Mouse (Mus musculus): ENCODE measurements around the gene Tarbp2. TPM values are rescaled to one million over a fixed set of nuclear protein-coding genes. Genes with fewer than 3 reads are reported as not detected.

Gene Tarbp2
- polyA plus RNA-seq, 1 experiment from 2014 or later = 77.8 TPM

DNA sequence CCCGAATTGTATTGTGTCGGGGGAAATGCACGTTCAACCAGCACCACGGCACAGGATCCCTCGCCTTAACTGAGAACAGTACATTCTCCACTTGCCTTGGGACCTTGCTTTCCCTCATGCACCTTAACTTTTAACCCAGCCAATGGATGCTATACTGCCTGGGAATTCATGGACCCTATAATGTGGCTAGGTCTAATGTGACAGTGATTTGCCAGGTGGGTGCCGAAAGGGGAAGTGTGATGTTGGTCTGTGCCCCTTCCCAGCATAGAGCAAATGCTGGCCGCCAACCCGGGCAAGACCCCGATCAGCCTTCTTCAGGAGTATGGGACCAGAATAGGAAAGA lies 838 bp downstream of the Tarbp2 start:
- ATAC-seq (ENCODE audit: low FRiP score) = no peak
- Histone ChIP-seq H3K36me3 (replicated peaks; ENCODE audit: control insufficient read depth, insufficient read depth) (peaks cover 24% of the 10 kb centered on the region), H3K27ac (peak overlapping the region; percentile 97), H3K27me3 (ENCODE audit: control insufficient read depth, insufficient read depth, low read length) (no peaks in the 10 kb centered on the region), H3K4me2 (replicated peaks) (peak overlapping the region; percentile 69), H3K4me1 (replicated peaks; ENCODE audit: control insufficient read depth, insufficient read depth, low read length) (peaks cover 26% of the 10 kb centered on the region), H3K9me3 (ENCODE audit: control insufficient read depth, low read length) (no peaks in the 10 kb centered on the region), H3K9ac (peak overlapping the region; percentile 90), H3K4me3 (replicated peaks; ENCODE audit: low read length) (peak overlapping the region; percentile 72)
- DNase-seq (ENCODE audit: low spot score) = no peak
- WGBS = 20% methylated on average over 9 of the region's 9 CpGs

DNA sequence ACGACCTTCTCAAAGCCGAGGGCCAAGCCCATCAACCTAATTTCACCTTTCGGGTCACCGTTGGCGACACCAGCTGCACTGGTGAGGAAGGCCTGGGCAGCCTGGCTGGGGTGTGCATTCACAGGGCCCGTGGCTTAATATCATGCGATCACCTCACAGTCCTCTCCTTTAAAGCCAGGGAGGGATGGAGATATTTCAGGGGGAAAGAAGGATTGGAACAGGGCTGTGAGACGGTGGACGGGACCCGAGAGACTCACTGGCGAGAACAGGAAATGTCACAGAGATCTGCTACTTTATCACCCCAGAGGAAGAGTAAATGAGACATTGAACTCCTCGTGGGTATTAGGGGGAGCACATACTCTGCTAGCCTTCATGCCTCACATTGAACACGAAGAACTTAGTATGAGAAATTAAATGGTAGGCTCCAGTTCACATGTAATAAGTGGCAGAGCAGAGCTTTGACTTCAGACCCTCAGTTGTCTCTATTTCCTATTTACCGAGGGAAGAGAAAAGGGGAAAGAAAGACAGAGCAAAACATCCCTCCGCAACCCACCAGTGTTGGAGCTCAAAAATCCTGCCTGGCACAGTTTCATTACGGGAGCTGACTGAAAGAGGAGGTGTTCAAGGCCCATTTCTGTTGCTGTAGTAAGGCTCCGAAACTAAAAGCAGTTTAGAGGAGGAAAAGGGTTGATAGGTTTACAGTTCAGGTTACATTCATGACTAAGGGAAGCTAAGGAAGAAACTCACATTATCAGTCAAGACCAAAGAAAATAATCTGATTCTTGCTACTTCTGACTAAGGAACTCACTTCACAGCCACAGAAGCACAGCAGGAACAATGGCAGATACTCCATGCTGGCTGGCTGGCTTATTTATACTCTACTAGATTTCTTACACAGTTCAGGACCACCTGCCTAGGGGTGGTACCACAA lies 1.5 kb downstream of the Tarbp2 start:
- WGBS = 73% methylated on average over 17 of the region's 17 CpGs

DNA sequence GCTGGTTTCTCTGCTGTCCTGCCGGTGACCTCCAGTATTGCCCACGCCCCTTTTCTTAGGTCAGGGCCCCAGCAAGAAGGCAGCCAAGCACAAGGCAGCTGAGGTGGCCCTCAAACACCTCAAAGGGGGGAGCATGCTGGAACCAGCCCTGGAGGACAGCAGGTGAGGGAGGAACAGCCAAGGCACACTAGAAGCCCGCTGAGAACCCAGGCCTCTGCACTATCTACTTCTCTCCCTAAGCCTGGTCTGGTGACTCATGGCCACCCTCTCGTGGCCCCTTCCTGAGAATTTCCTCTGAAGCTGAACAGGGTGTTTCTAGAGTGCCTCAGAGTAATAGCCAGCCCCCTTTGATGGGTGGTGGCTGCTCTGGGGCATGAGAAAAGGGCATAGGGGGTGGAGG lies 2.4 kb downstream of the Tarbp2 start:
- DNase-seq (ENCODE audit: low spot score) (no peak), ATAC-seq (ENCODE audit: low FRiP score) (no peak)
- Histone ChIP-seq H3K4me1 (replicated peaks; ENCODE audit: control insufficient read depth, insufficient read depth, low read length) (peaks cover 15% of the 10 kb centered on the region), H3K9ac (no peak overlapping the region), H3K27me3 (ENCODE audit: control insufficient read depth, insufficient read depth, low read length) (no peaks in the 10 kb centered on the region), H3K9me3 (ENCODE audit: control insufficient read depth, low read length) (no peaks in the 10 kb centered on the region), H3K4me3 (replicated peaks; ENCODE audit: low read length) (no peak overlapping the region), H3K27ac (no peak overlapping the region), H3K36me3 (replicated peaks; ENCODE audit: control insufficient read depth, insufficient read depth) (peaks cover 31% of the 10 kb centered on the region), H3K4me2 (replicated peaks) (no peak overlapping the region)
- WGBS = 89% methylated on average over 4 of the region's 4 CpGs

More for the DNA sequence above, 1.5 kb downstream of the Tarbp2 start:
- H3K9me3 ChIP-seq (ENCODE audit: control insufficient read depth, low read length) = no peaks in the 10 kb centered on the region
- DNase-seq (ENCODE audit: low spot score) (no peak), ATAC-seq (ENCODE audit: low FRiP score) (no peak)
- H3K27me3 ChIP-seq (ENCODE audit: control insufficient read depth, insufficient read depth, low read length) = no peaks in the 10 kb centered on the region
- H3K9ac ChIP-seq = peak overlapping the region; percentile 90
- peak overlapping the region; percentile 97 for H3K27ac ChIP-seq
- H3K4me1 ChIP-seq (replicated peaks; ENCODE audit: control insufficient read depth, insufficient read depth, low read length) = peaks cover 25% of the 10 kb centered on the region
- H3K36me3 ChIP-seq (replicated peaks; ENCODE audit: control insufficient read depth, insufficient read depth) = peaks cover 31% of the 10 kb centered on the region
- peak overlapping the region; percentile 69 for H3K4me2 ChIP-seq (replicated peaks)
- peak overlapping the region; percentile 72 for H3K4me3 ChIP-seq (replicated peaks; ENCODE audit: low read length)

DNA sequence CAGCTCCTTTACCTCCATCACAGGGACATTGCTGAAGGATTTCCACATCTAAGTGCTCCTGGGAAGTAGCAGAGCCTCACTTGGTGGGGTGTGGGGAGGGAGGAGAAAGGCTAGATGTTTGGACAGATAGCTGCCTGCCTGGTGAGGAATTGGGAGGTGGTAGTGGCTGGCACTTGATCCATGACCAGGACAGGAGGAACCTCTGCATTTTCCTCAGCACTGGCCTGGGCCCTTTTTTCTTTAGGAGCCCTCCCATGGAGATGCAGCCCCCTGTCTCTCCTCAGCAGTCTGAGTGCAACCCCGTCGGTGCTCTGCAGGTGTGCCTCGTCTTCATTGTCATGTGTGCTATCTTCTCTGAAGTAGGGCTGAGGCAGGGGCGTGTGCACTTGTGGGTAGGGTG lies 3.5 kb downstream of the Tarbp2 start:
- Histone ChIP-seq H3K4me2 (replicated peaks) (no peak overlapping the region), H3K27me3 (ENCODE audit: control insufficient read depth, insufficient read depth, low read length) (no peaks in the 10 kb centered on the region), H3K4me3 (replicated peaks; ENCODE audit: low read length) (no peak overlapping the region), H3K36me3 (replicated peaks; ENCODE audit: control insufficient read depth, insufficient read depth) (peaks cover 33% of the 10 kb centered on the region), H3K4me1 (replicated peaks; ENCODE audit: control insufficient read depth, insufficient read depth, low read length) (peaks cover 9% of the 10 kb centered on the region), H3K9me3 (ENCODE audit: control insufficient read depth, low read length) (no peaks in the 10 kb centered on the region), H3K9ac (no peak overlapping the region), H3K27ac (no peak overlapping the region)
- 90% methylated on average over 4 of the region's 4 CpGs for WGBS
- no peak for DNase-seq (ENCODE audit: low spot score)
- no peak for ATAC-seq (ENCODE audit: low FRiP score)

DNA sequence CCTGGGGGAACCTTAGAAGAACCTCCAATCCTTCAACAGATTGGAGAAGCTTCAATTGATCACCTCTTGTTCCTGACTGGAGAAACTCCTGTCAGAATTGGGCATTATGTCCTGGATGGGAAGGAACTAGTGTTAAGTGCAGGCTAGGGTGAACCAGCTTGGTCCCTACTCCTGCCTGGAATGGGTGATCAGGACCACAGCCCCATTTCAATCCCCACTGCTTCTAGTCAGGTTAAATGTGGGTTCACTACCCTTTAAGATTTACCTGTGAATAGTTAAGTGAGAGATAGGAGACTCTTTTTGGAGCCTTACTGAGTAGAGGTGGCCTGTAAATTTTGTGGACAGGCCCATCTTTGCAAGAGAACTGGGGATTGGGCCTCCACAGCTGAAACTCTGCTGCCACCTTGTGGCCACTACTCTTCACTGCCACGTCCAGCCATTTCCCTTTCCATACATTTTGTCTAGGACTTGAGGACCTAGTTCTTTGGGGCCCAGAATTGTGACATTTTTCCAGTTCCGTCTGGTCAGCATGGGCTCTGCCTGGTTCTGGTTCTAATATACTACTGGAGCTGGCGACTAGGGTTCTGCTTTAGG lies 7.0 kb downstream of the Tarbp2 start, which contains the start of gene Npff:
TSS of gene Npff (minus strand) at position 51 of the 594 bp plus-strand sequence.
- peaks cover 60% of the 10 kb centered on the region for H3K36me3 ChIP-seq (replicated peaks; ENCODE audit: control insufficient read depth, insufficient read depth)
- H3K27ac ChIP-seq = 0 out of 2 replicates have a peak within 1 kb of the TSS, but pooled peaks have one; percentile 24
- H3K4me3 ChIP-seq (replicated peaks; ENCODE audit: low read length) = no peak within 1 kb of the TSS
- no peak within 1 kb of the TSS; the same call in 1 of the 2 replicates for H3K9ac ChIP-seq
- H3K9me3 ChIP-seq (ENCODE audit: control insufficient read depth, low read length) = no peaks in the 10 kb centered on the region
- H3K4me2 ChIP-seq (replicated peaks) = no peak within 1 kb of the TSS
- DNase-seq (ENCODE audit: low spot score) (peak; percentile 88), ATAC-seq (ENCODE audit: low FRiP score) (no peak)
- no peaks in the 10 kb centered on the region for H3K4me1 ChIP-seq (replicated peaks; ENCODE audit: control insufficient read depth, insufficient read depth, low read length)
- WGBS = 4% methylated on average over 3 of the region's 3 CpGs
- no peaks in the 10 kb centered on the region for H3K27me3 ChIP-seq (ENCODE audit: control insufficient read depth, insufficient read depth, low read length)

DNA sequence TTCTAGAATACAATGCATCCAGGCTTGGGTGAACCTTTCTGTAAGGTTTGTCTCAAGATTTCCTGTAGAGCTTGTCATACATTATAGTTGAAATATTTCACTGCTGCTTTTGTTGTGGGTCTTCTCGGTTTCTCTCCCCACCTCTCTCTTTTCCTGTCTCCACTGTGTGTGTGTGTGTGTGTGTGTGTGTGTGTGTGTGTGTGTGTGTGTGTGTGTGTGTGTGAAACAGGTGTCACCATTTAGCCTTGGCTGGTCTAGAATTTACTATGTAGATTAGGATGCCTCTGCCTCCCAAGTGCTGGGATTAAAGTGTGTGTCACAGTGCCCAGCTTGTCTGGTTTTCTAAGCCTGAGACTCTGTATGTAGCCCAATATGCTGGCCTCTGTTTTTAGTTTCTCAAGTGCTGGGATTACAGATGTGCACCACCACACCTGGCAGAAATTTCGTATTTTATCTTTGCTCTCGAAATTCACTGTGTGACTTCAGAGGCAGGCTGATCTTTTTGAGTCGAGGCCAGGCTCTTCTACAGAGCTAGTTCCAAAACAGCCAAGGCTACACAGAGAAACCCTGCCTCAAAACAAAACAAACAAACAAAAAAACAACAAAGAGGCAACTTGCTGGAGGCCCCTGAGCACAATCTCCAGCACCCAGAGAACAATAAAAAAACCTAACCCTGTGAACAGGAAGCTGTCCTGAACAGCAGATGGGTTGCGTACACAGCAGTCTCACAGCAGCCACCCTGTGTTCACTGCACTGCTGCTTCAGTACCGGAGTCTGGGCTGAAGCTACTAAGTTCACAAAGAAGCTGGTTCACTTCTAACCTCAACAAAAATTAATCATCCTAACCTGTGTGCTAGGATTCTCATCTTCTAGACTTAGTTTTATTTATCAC lies 8.4 kb downstream of the Tarbp2 start:
- 86% methylated on average over 6 of the region's 6 CpGs for WGBS
- Histone ChIP-seq H3K36me3 (replicated peaks; ENCODE audit: control insufficient read depth, insufficient read depth) (peaks cover 64% of the 10 kb centered on the region), H3K4me3 (replicated peaks; ENCODE audit: low read length) (no peak overlapping the region), H3K4me2 (replicated peaks) (no peak overlapping the region), H3K9ac (no peak overlapping the region), H3K4me1 (replicated peaks; ENCODE audit: control insufficient read depth, insufficient read depth, low read length) (no peaks in the 10 kb centered on the region), H3K9me3 (ENCODE audit: control insufficient read depth, low read length) (no peaks in the 10 kb centered on the region), H3K27ac (no peak overlapping the region), H3K27me3 (ENCODE audit: control insufficient read depth, insufficient read depth, low read length) (no peaks in the 10 kb centered on the region)
- no peak for DNase-seq (ENCODE audit: low spot score)
- ATAC-seq (ENCODE audit: low FRiP score) = no peak

DNA sequence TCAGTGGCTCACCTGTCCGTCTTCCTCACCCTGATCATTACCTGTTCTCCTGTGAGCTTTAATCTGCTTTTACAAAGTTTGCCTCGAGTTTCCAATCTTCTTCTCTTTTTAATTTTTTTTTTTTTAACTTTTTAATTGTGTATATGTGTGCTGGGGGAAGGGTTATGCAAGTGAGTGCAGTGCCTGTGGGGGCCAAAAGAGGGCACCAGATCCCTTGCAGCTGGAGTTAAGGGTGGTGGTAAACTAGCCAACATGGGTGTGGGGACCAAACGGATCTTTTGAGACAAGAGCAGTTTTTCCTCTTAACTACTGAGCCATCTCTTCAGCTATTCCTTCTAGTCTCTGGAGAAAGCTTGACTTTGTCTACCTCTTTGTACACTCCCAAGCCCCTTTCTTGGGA lies 9.9 kb downstream of the Tarbp2 start:
- Histone ChIP-seq H3K9me3 (ENCODE audit: control insufficient read depth, low read length) (no peaks in the 10 kb centered on the region), H3K27me3 (ENCODE audit: control insufficient read depth, insufficient read depth, low read length) (no peaks in the 10 kb centered on the region), H3K4me2 (replicated peaks) (no peak overlapping the region), H3K9ac (no peak overlapping the region), H3K27ac (no peak overlapping the region), H3K4me3 (replicated peaks; ENCODE audit: low read length) (no peak overlapping the region), H3K36me3 (replicated peaks; ENCODE audit: control insufficient read depth, insufficient read depth) (peaks cover 67% of the 10 kb centered on the region), H3K4me1 (replicated peaks; ENCODE audit: control insufficient read depth, insufficient read depth, low read length) (no peaks in the 10 kb centered on the region)
- no peak for DNase-seq (ENCODE audit: low spot score)
- no peak for ATAC-seq (ENCODE audit: low FRiP score)
- WGBS = 75% methylated on average over 3 of the region's 3 CpGs

DNA sequence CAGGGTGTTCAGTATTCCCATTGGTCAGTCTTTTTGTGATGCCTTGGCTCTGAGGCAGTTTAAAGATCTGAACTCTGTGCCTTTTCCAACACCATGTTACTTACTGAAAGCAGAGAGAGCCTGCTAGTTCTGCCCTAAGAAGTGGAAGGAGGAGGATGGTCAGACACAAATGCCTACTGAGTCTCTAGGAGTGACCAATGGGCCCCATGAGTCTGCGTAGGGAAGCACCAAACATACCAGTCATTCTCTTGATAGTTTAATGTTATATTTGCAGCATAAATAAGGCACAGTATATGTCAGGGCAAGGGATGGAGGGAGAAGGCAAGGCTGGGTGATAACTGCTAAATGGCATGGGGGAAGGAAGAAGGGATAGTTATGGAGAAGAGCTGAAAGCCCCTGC lies 10.4 kb downstream of the Tarbp2 start:
- DNase-seq (ENCODE audit: low spot score) (no peak), ATAC-seq (ENCODE audit: low FRiP score) (no peak)
- H3K9me3 ChIP-seq (ENCODE audit: control insufficient read depth, low read length) = no peaks in the 10 kb centered on the region
- no peaks in the 10 kb centered on the region for H3K27me3 ChIP-seq (ENCODE audit: control insufficient read depth, insufficient read depth, low read length)
- H3K4me3 ChIP-seq (replicated peaks; ENCODE audit: low read length) = no peak overlapping the region
- no peak overlapping the region for H3K9ac ChIP-seq
- peaks cover 72% of the 10 kb centered on the region for H3K36me3 ChIP-seq (replicated peaks; ENCODE audit: control insufficient read depth, insufficient read depth)
- H3K4me2 ChIP-seq (replicated peaks) = no peak overlapping the region
- no peak overlapping the region for H3K27ac ChIP-seq
- no peaks in the 10 kb centered on the region for H3K4me1 ChIP-seq (replicated peaks; ENCODE audit: control insufficient read depth, insufficient read depth, low read length)
- whole genome bisulfite sequencing = 95% methylated on average over 1 of the region's 1 CpGs

DNA sequence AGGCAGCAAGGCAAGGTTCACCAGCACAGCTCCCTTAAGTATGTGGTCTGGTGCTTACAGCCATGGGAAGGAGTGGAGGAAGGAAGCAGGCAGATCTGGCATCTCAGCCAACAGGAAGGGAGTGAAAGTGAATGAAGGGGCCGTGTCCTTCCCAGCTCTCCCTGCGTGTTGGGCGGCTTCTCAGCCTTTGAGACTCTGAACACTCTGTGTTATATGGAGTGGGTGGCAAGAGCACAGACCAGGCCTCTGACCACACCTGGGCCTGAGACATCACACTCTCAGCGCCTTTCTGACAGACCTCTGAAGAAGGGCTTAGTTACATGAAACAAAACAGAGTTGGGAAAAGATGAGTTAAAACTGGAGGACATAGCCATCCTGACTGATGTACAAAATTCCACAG lies 12.6 kb downstream of the Tarbp2 start:
- WGBS = 93% methylated on average over 4 of the region's 4 CpGs
- Histone ChIP-seq H3K9me3 (ENCODE audit: control insufficient read depth, low read length) (no peaks in the 10 kb centered on the region), H3K9ac (no peak overlapping the region), H3K36me3 (replicated peaks; ENCODE audit: control insufficient read depth, insufficient read depth) (peaks cover 81% of the 10 kb centered on the region), H3K27ac (no peak overlapping the region), H3K4me1 (replicated peaks; ENCODE audit: control insufficient read depth, insufficient read depth, low read length) (no peaks in the 10 kb centered on the region), H3K4me2 (replicated peaks) (no peak overlapping the region), H3K4me3 (replicated peaks; ENCODE audit: low read length) (no peak overlapping the region), H3K27me3 (ENCODE audit: control insufficient read depth, insufficient read depth, low read length) (no peaks in the 10 kb centered on the region)
- ATAC-seq (ENCODE audit: low FRiP score) (no peak), DNase-seq (ENCODE audit: low spot score) (no peak)

Data from hindbrain, embryonic 14.5 days (tissue).